Mouse (Mus musculus) liver, embryonic 11.5 days (tissue): ENCODE measurements around the gene Eapp. TPM values are rescaled to one million over a fixed set of nuclear protein-coding genes. Genes with fewer than 3 reads are reported as not detected.
"Not testable (repeated sequence)": the region's sequence is repeated elsewhere in the genome, so short reads cannot be mapped to it uniquely, and the experiment has no call there.

Experiments
- ATAC-seq: fragments of 200-750 bp; cut with Nextera tagmentation; replicated peaks from 2 replicates; pipeline ENCODE4 v1.8.0; 2017; ENCODE audit warnings: moderate number of reproducible peaks, mild to moderate bottlenecking, moderate TSS enrichment, moderate library complexity; ENCODE audit not compliant: low FRiP score
- DNase-seq: peaks from one replicate; pipeline ENCODE4 v3.0.0-alpha.2; 2017; ENCODE audit warnings: low spot score
- H3K27ac ChIP-seq: fragments of 300-500 bp; sonication (generic); 2 replicates; pipeline ENCODE4 v1.5.1; 2014; ENCODE audit warnings: mild to moderate bottlenecking, low read depth, low read length, control low read depth
- H3K27me3 ChIP-seq: fragments of 300-500 bp; sonication (generic); replicated peaks from 2 replicates; pipeline ENCODE4 v1.6.1; 2014; ENCODE audit warnings: low read length, mixed read lengths; ENCODE audit not compliant: control insufficient read depth, insufficient read depth
- H3K36me3 ChIP-seq: fragments of 300-500 bp; sonication (generic); 2 replicates; pipeline ENCODE4 v1.6.1; 2014; ENCODE audit warnings: mild to moderate bottlenecking, low read length, moderate library complexity, mixed read lengths; ENCODE audit not compliant: control insufficient read depth, insufficient read depth
- H3K4me1 ChIP-seq: fragments of 300-500 bp; sonication (generic); replicated peaks from 2 replicates; pipeline ENCODE4 v1.6.1; 2014; ENCODE audit warnings: low read length, mixed read lengths; ENCODE audit not compliant: control insufficient read depth, insufficient read depth
- H3K4me2 ChIP-seq: fragments of 300-500 bp; sonication (generic); 2 replicates; pipeline ENCODE4 v1.6.1; 2014; ENCODE audit warnings: mild to moderate bottlenecking, control low read depth, moderate library complexity
- H3K4me3 ChIP-seq: fragments of 300-500 bp; sonication (generic); 2 replicates; pipeline ENCODE4 v1.5.1; 2014; ENCODE audit warnings: low read depth, low read length, control low read depth
- H3K9ac ChIP-seq: fragments of 300-500 bp; sonication (generic); 2 replicates; pipeline ENCODE4 v1.6.1; 2014; ENCODE audit warnings: low read depth, low read length, control low read depth
- H3K9me3 ChIP-seq: fragments of 300-500 bp; sonication (generic); 2 replicates; pipeline ENCODE4 v1.6.1; 2016; ENCODE audit warnings: low read length, inconsistent platforms, mixed read lengths; ENCODE audit not compliant: control insufficient read depth
- WGBS: fragments of 180-500 bp; shearing (Covaris S2); extraction: QIAGEN DNeasy Blood & Tissue Kit; methylation state at CpG from one replicate; pipeline ENCODE4 v1.1.7; 2014; 5-methylcytosine and 5-hydroxymethylcytosine counted together
- polyA plus RNA-seq: library from polyadenylated mRNA; unstranded; fragments of >200 nt; fragmentation: Nextera tagmentation; extraction: Ambion mirVana; gene quantifications from 2 replicates; pipeline ENCODE4 v1.2.1, GENCODE M21; 2014

The Eapp gene
- polyA plus RNA-seq, 1 experiment from 2014 or later, result 59.9 TPM

GRCm38 (mm10) chr12:54694847-54695510, 718 bp downstream of the Eapp start:
- 37% methylated on average over 12 of the region's 12 CpGs for WGBS
- H3K36me3 ChIP-seq, result peaks cover under 1% of the 10 kb centered on the region; the same call in 1 of the 2 replicates
- peak overlapping the region; percentile 88 for H3K4me3 ChIP-seq
- peak overlapping the region; percentile 68 for H3K4me2 ChIP-seq
- no peaks in the 10 kb centered on the region for H3K9me3 ChIP-seq
- no peaks in the 10 kb centered on the region for H3K27me3 ChIP-seq
- H3K9ac ChIP-seq, result peak overlapping the region; percentile 95
- ATAC-seq, result no peak
- no peak for DNase-seq
- H3K4me1 ChIP-seq, result peaks cover 17% of the 10 kb centered on the region
- peak overlapping the region; percentile 95 for H3K27ac ChIP-seq

DNA sequence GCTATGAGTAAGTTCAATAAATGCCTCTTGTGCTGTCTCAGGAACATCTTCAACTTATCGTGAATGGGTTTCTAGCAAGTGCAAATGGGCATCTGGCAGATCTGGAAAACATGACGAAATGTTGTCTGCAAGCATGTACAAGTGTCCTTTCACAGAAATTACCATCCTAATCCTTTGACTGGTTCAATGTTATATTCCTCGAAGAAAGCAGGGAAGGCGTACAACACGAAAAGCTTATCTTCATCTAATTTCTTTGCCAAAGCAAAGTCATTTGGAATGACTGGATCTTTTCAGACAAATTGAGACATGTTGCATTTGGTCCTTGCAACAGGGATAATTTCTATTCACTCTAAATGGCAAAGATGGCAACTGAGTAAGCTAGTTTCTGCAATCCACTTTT, 6.6 kb downstream of the Eapp start:
- Histone ChIP-seq H3K36me3 (peaks cover 18% of the 10 kb centered on the region; the same call in 1 of the 2 replicates), H3K9ac (no peak overlapping the region), H3K9me3 (no peaks in the 10 kb centered on the region), H3K4me1 (no peaks in the 10 kb centered on the region), H3K4me2 (no peak overlapping the region), H3K27ac (no peak overlapping the region), H3K27me3 (no peaks in the 10 kb centered on the region), H3K4me3 (no peak overlapping the region)
- ATAC-seq, result no peak
- 94% methylated on average over 5 of the region's 5 CpGs for WGBS
- no peak for DNase-seq

GRCm38 (mm10) chr12:54683182-54683581, 12.5 kb downstream of the Eapp start:
- no peak for DNase-seq
- Histone ChIP-seq H3K4me1 (no peaks in the 10 kb centered on the region), H3K36me3 (peaks cover 3% of the 10 kb centered on the region; the same call in 1 of the 2 replicates), H3K27me3 (no peaks in the 10 kb centered on the region), H3K9me3 (no peaks in the 10 kb centered on the region), H3K27ac (no peak overlapping the region), H3K9ac (no peak overlapping the region), H3K4me2 (no peak overlapping the region), H3K4me3 (no peak overlapping the region)
- 48% methylated on average over 1 of the region's 1 CpGs for WGBS
- no peak for ATAC-seq

- H3K27me3 ChIP-seq, result no peaks in the 10 kb centered on the region
- no peaks in the 10 kb centered on the region for H3K4me1 ChIP-seq
- no peaks in the 10 kb centered on the region for H3K9me3 ChIP-seq
- H3K9ac ChIP-seq, result no peak overlapping the region
- H3K27ac ChIP-seq, result no peak overlapping the region
- peaks cover 18% of the 10 kb centered on the region for H3K36me3 ChIP-seq
- DNase-seq, result no peak
- H3K4me3 ChIP-seq, result no peak overlapping the region
- WGBS, result 93% methylated on average over 9 of the region's 9 CpGs
- ATAC-seq, result no peak
- H3K4me2 ChIP-seq, result no peak overlapping the region
These were observed 19.0 kb downstream of the Eapp start for GRCm38 (mm10) chr12:54676709-54677108.

GRCm38 (mm10) chr12:54675396-54675795, 20.3 kb downstream of the Eapp start:
- WGBS, result 90% methylated on average over 4 of the region's 4 CpGs
- peaks cover 18% of the 10 kb centered on the region for H3K36me3 ChIP-seq
- DNase-seq, result no peak

GRCm38 (mm10) chr12:54671262-54671661, 24.4 kb downstream of the Eapp start:
- no peaks in the 10 kb centered on the region for H3K4me1 ChIP-seq
- ATAC-seq (0 out of 2 replicates have a peak, but pooled peaks have one; percentile 26), DNase-seq (no peak)
- 80% methylated on average over 4 of the region's 4 CpGs for WGBS
- no peak overlapping the region for H3K4me2 ChIP-seq
- no peaks in the 10 kb centered on the region for H3K9me3 ChIP-seq
- H3K4me3 ChIP-seq, result no peak overlapping the region
- H3K27ac ChIP-seq, result no peak overlapping the region
- H3K36me3 ChIP-seq, result peaks cover 8% of the 10 kb centered on the region; the same call in 1 of the 2 replicates
- H3K9ac ChIP-seq, result no peak overlapping the region
- H3K27me3 ChIP-seq, result no peaks in the 10 kb centered on the region

More at GRCm38 (mm10) chr12:54675396-54675795, 20.3 kb downstream of the Eapp start:
- H3K4me1 ChIP-seq, result no peaks in the 10 kb centered on the region
- H3K27me3 ChIP-seq, result no peaks in the 10 kb centered on the region
- no peak overlapping the region for H3K4me3 ChIP-seq
- H3K9ac ChIP-seq, result no peak overlapping the region
- H3K9me3 ChIP-seq, result no peaks in the 10 kb centered on the region
- no peak for ATAC-seq
- H3K4me2 ChIP-seq, result no peak overlapping the region
- H3K27ac ChIP-seq, result no peak overlapping the region

GRCm38 (mm10) chr12:54668141-54668540, 27.6 kb downstream of the Eapp start:
- H3K4me1 ChIP-seq, result no peaks in the 10 kb centered on the region
- 92% methylated on average over 1 of the region's 1 CpGs for WGBS

GRCm38 (mm10) chr12:54665526-54665925, 30.2 kb downstream of the Eapp start:
- Histone ChIP-seq H3K27ac (no peak overlapping the region), H3K4me2 (no peak overlapping the region), H3K27me3 (no peaks in the 10 kb centered on the region), H3K4me3 (no peak overlapping the region), H3K36me3 (no peaks in the 10 kb centered on the region), H3K9me3 (no peaks in the 10 kb centered on the region), H3K9ac (no peak overlapping the region), H3K4me1 (no peaks in the 10 kb centered on the region)
- WGBS, result 79% methylated on average over 6 of the region's 6 CpGs
- ATAC-seq (no peak), DNase-seq (no peak)

More at GRCm38 (mm10) chr12:54668141-54668540, 27.6 kb downstream of the Eapp start:
- H3K27ac ChIP-seq, result no peak overlapping the region
- no peaks in the 10 kb centered on the region for H3K27me3 ChIP-seq
- H3K9ac ChIP-seq, result no peak overlapping the region
- peaks cover 3% of the 10 kb centered on the region; the same call in 1 of the 2 replicates for H3K36me3 ChIP-seq
- H3K4me2 ChIP-seq, result no peak overlapping the region
- DNase-seq (no peak), ATAC-seq (no peak)
- no peaks in the 10 kb centered on the region for H3K9me3 ChIP-seq
- H3K4me3 ChIP-seq, result no peak overlapping the region

DNA sequence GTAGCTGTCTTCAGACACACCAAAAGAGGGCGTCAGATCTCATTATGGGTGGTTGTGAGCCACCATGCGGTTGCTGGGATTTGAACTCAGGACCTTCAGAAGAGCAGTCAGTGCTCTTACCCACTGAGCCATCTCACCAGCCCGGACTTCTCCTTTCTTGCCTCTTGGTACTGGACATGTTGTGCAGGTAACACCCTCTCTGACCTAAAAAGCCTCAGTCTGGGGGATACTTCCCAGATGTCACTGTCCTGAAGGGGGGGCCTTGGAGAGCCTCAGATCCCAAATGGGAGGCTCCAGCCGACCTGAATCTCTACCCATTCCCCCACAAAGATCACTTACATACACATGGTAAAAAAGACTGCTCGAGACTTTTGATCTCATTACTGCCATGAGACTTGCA, 34.2 kb downstream of the Eapp start:
- not testable (repeated sequence) for H3K27ac ChIP-seq, H3K4me1 ChIP-seq, H3K4me3 ChIP-seq, H3K9ac ChIP-seq, ATAC-seq, DNase-seq, H3K9me3 ChIP-seq, H3K4me2 ChIP-seq, H3K27me3 ChIP-seq, H3K36me3 ChIP-seq
- 73% methylated on average over 5 of the region's 5 CpGs for WGBS
